Mouse (Mus musculus) kidney, postnatal 0 days (tissue): Measurements from ENCODE around the gene Il1r1. TPM values are rescaled to one million over a fixed set of nuclear protein-coding genes. Genes with fewer than 3 reads are reported as not detected.

Experiments
- ATAC-seq: fragments of 200-750 bp; cut with Nextera tagmentation; replicated peaks from 2 replicates; pipeline ENCODE4 v1.8.0; 2017; ENCODE audit warnings: low read depth, moderate number of reproducible peaks, moderate TSS enrichment, moderate library complexity; ENCODE audit not compliant: low FRiP score
- DNase-seq: peaks from one replicate; pipeline ENCODE4 v3.0.0-alpha.2; 2016; ENCODE audit warnings: low spot score
- H3K27ac ChIP-seq: fragments of 300-500 bp; sonication (generic); 2 replicates; pipeline ENCODE4 v1.5.1; 2014; ENCODE audit warnings: mild to moderate bottlenecking
- H3K27me3 ChIP-seq: fragments of 300-500 bp; sonication (generic); 2 replicates; pipeline ENCODE4 v1.6.1; 2014; ENCODE audit warnings: low read length, mixed read lengths; ENCODE audit not compliant: insufficient read depth
- H3K36me3 ChIP-seq: fragments of 300-500 bp; sonication (generic); 2 replicates; pipeline ENCODE4 v1.6.1; 2014; ENCODE audit warnings: low read length, mixed read lengths; ENCODE audit not compliant: insufficient read depth
- H3K4me1 ChIP-seq: fragments of 300-500 bp; sonication (generic); replicated peaks from 2 replicates; pipeline ENCODE4 v1.6.1; 2014; ENCODE audit warnings: antibody characterized with exemption, low read length, mixed read lengths; ENCODE audit not compliant: insufficient read depth
- H3K4me2 ChIP-seq: fragments of 300-500 bp; sonication (generic); 2 replicates; pipeline ENCODE4 v1.6.1; 2014; ENCODE audit warnings: mild to moderate bottlenecking, low read length, moderate library complexity, mixed read lengths
- H3K4me3 ChIP-seq: fragments of 300-500 bp; sonication (generic); replicated peaks from 2 replicates; pipeline ENCODE4 v1.5.1; 2014; ENCODE audit warnings: low read depth, low read length
- H3K9ac ChIP-seq: fragments of 300-500 bp; sonication (generic); 2 replicates; pipeline ENCODE4 v1.6.1; 2014; ENCODE audit warnings: low read depth, low read length
- H3K9me3 ChIP-seq: fragments of 300-500 bp; sonication (generic); replicated peaks from 2 replicates; pipeline ENCODE4 v1.6.1; 2016; ENCODE audit warnings: low read length, inconsistent platforms, mixed read lengths
- CTCF ChIP-seq: IDR thresholded peaks from 2 replicates; pipeline ENCODE4 v1.5.1; 2016; ENCODE audit warnings: antibody characterized with exemption, low read depth, mild to moderate bottlenecking, moderate library complexity
- WGBS: fragments of 180-500 bp; shearing (Covaris S2); extraction: QIAGEN DNeasy Blood & Tissue Kit; methylation state at CpG from one replicate; pipeline ENCODE4 v1.1.7; 2014; 5-methylcytosine and 5-hydroxymethylcytosine counted together
- polyA plus RNA-seq: library from polyadenylated mRNA; unstranded; fragments of >200 nt; fragmentation: Nextera tagmentation; extraction: Ambion mirVana; gene quantifications from 2 replicates; pipeline ENCODE4 v1.2.1, GENCODE M21; 2015

Il1r1 gene
- polyA plus RNA-seq, 1 experiment from 2014 or later = 5.6 TPM

DNA sequence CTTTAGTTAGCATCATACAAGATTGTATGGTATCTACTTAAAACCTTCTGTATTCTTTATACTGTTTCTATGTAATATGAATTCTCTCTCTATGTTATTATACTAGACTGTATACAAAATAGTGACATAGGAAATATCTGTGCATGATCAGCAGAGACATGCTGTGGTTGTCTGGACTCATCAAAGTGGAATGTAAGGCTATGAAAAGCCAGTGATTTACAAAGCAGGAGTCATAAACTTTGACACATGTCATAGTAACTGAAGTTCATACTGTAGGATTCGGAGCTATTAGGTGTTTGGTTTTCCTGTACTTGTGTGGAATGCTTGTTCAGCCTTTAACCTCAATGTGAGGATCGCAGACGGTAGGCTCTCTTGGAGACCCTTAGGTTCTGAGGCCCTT is 8.7 kb downstream of the Il1r1 start:
- no peak for TF ChIP-seq CTCF
- DNase-seq = no peak

DNA sequence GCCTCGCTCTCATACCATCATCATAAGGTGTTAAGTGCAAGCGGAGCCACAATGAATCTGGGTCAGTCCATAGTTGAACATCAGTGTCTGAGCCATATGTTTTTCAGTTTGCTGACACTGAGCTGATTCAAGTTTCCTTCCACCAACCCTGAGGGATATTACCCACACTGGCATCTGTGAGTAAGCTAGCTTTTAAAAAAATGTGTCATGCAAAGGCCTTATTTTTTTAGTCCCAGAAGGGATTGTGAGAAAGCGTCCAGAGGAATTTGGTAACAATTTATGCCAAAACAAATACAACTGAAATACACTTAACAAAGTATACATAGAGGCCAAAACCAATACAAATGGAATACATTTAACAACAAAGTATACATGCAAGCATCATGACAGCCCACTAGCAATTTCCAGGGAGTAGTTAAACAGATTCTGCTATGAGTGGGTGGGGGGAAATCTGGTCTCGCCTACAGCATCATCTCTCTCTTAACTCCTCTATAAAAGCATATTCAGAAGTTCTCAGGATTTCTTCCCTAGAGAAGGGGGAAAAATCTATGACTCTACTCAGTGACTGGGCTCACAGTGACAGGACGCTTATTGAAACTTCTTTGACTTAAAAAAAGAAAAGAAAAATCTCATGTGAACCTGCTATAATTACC is 10.8 kb downstream of the Il1r1 start:
- Histone ChIP-seq H3K4me1 (peaks cover 15% of the 10 kb centered on the region), H3K4me2 (no peak overlapping the region), H3K27me3 (no peaks in the 10 kb centered on the region), H3K4me3 (no peak overlapping the region), H3K9me3 (no peaks in the 10 kb centered on the region), H3K9ac (no peak overlapping the region), H3K36me3 (no peaks in the 10 kb centered on the region), H3K27ac (no peak overlapping the region)
- 71% methylated on average over 5 of the region's 5 CpGs for WGBS
- ATAC-seq (no peak), DNase-seq (peak; percentile 63)
- TF ChIP-seq CTCF = no peak

More for the DNA sequence above, 8.7 kb downstream of the Il1r1 start:
- WGBS = 51% methylated on average over 3 of the region's 3 CpGs
- peak overlapping the region; percentile 31; the same call in 1 of the 2 replicates for H3K27ac ChIP-seq
- peaks cover 15% of the 10 kb centered on the region for H3K4me1 ChIP-seq
- no peak overlapping the region for H3K4me3 ChIP-seq
- no peaks in the 10 kb centered on the region for H3K9me3 ChIP-seq
- no peak overlapping the region for H3K4me2 ChIP-seq
- H3K9ac ChIP-seq = no peak overlapping the region
- H3K27me3 ChIP-seq = no peaks in the 10 kb centered on the region
- ATAC-seq = no peak
- no peaks in the 10 kb centered on the region for H3K36me3 ChIP-seq

DNA sequence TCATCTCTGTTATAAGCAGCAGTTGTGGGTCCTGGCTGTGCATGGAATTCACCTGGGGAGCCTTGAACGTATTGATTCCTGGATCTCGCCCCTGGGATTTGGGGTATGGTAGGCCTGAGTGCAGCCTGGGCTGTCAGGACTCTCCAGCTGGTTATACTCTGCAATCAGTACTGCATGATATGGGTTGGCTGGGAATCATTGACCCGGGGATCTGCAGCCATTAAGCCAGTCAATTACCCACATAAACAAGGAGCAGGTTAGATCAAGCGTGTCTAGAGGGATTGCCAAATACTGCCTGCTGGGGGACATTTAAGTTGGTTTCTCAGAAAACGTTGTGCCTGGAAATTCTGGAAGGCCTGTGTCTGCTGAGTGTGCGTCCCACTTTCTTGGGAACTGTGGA is 11.8 kb downstream of the Il1r1 start:
- peak overlapping the region; percentile 60 for H3K27ac ChIP-seq

DNA sequence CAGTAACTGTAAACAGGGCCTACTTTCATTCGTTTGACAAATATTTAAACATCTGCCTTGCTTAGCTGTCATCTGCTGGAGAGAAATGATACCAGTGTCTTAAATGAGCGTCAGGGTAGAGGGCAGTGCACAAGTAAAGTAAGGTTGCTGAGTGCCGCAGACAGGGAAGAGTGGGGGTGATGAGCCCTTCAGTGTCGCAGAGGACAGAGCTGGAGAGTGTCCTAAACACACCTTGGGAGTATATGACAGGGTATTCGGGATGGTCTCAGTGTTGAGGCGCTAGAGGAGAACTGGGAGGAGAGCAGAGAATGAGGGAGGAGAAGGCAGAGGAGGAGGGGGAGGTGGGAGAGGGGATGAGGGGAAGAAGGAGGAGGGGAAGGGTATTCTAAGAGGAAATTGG is 12.2 kb downstream of the Il1r1 start:
- TF ChIP-seq CTCF = no peak
- Histone ChIP-seq H3K9ac (no peak overlapping the region), H3K27ac (peak overlapping the region; percentile 60), H3K4me3 (no peak overlapping the region), H3K4me1 (peaks cover 15% of the 10 kb centered on the region), H3K9me3 (no peaks in the 10 kb centered on the region), H3K4me2 (no peak overlapping the region), H3K27me3 (no peaks in the 10 kb centered on the region), H3K36me3 (no peaks in the 10 kb centered on the region)
- 25% methylated on average over 6 of the region's 6 CpGs for WGBS
- DNase-seq (no peak), ATAC-seq (peak; percentile 57; the same call in 1 of the 2 replicates)

More for the DNA sequence above, 11.8 kb downstream of the Il1r1 start:
- Histone ChIP-seq H3K4me2 (no peak overlapping the region), H3K4me1 (peaks cover 15% of the 10 kb centered on the region), H3K9ac (no peak overlapping the region), H3K36me3 (no peaks in the 10 kb centered on the region), H3K27me3 (no peaks in the 10 kb centered on the region), H3K9me3 (no peaks in the 10 kb centered on the region), H3K4me3 (no peak overlapping the region)
- DNase-seq = peak; percentile 79
- TF ChIP-seq CTCF = no peak
- ATAC-seq = peak; percentile 72
- WGBS = 29% methylated on average over 6 of the region's 6 CpGs

DNA sequence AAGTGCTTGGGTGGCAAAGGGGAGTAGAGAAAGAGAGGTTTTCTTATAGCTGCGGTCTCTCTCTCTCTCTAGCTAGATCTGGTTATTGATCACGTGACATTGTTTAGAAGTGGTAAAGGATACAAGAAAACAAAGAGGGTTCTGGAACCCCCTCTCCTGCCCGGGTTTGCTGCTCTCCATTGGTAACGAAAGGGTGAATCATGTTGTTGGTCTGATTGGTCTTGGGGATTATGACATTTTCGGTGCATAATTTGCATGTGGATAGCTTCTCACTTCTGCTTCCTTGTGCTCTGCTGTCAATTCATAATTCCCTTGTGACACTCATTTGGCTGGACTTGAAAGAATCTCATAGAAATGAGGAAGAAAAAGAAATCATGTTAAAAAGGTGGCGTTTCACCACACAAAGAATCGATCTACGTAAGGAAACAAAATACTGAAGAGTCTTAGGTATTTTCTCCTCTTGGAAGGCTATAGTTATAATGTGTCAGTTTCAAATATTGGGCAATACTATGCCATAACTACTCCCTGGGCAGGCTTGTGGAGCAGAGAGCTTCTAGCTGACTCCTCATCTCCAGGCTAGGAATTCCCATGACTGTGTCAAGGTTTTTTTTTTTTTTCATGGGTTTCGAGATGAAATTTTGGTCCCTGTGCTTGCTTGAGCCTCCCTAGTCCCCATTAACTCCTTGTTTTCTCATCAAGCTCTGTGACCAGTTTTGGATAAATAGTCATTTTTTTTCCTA is 15.6 kb downstream of the Il1r1 start:
- no peak for ATAC-seq
- no peak for DNase-seq
- 88% methylated on average over 9 of the region's 9 CpGs for WGBS
- Histone ChIP-seq H3K4me2 (no peak overlapping the region), H3K27me3 (no peaks in the 10 kb centered on the region), H3K27ac (no peak overlapping the region), H3K4me1 (peaks cover 11% of the 10 kb centered on the region), H3K4me3 (no peak overlapping the region), H3K9me3 (no peaks in the 10 kb centered on the region), H3K36me3 (no peaks in the 10 kb centered on the region), H3K9ac (no peak overlapping the region)
- TF ChIP-seq CTCF = no peak

DNA sequence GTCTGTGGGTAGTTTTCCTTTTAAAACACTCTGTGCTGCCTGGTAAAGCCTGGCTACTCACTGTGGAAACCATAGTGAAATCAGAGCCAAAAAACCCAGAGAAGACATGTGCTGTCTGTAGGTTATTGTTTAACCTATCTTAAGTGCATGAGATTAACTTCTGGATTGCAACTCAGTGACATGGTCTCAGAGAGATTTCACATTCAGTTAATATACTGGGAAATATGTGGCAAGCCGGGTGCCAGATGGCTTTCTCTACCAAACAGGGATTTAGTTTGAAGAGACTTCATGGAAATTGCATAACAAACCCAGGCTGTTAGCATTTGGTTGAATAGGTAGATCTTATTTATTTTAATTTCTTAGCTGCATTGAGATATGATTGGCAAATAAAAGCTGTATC is 17.8 kb downstream of the Il1r1 start:
- ATAC-seq = no peak
- 58% methylated on average over 1 of the region's 1 CpGs for WGBS

More for the DNA sequence above, 17.8 kb downstream of the Il1r1 start:
- H3K27me3 ChIP-seq = no peaks in the 10 kb centered on the region
- no peak overlapping the region for H3K27ac ChIP-seq
- no peaks in the 10 kb centered on the region for H3K4me1 ChIP-seq
- H3K36me3 ChIP-seq = no peaks in the 10 kb centered on the region
- H3K9me3 ChIP-seq = no peaks in the 10 kb centered on the region
- TF ChIP-seq CTCF = no peak
- H3K9ac ChIP-seq = no peak overlapping the region
- DNase-seq = no peak
- no peak overlapping the region for H3K4me3 ChIP-seq
- H3K4me2 ChIP-seq = no peak overlapping the region
